In the genomic region with DNA sequence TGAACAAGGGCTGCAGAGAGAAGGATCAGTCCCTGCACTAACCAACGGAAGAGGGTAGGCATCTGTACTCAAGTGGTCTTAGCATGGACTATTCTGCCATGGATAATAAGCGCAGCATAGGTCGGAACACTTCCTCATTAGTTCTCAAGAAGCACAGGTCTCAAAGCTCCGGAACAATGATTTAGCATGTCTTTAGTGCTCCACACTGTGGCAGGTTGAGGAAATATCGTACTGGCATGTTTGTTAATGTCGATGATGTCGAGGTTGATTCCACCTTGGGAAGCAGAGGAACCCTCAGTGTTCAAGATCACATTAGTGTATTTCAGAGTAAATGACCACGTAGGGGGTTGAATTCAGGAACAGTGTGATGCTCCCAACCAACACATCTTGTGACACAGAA, we compare ENCODE assay signal across 20 mouse cellular contexts. TPM values are rescaled to one million over a fixed set of nuclear protein-coding genes. Genes with fewer than 3 reads are reported as not detected.
A peak's percentile ranks its signal among the peaks of the same experiment; 100 is the strongest.
DNase-seq lines count a peak whose midpoint lies in the region; ATAC-seq and TF ChIP-seq lines count a peak whose summit lies in the region.
"Had no signal": no experiment of that assay in that cellular context is flagged by ENCODE, and none has a peak within 500 bp of the region (broad histone marks: within the 10 kb centered on the region; RNA-seq: fewer than 3 reads in every experiment).

No protein-coding gene starts in this region.

- no peak for ATAC-seq in heart, postnatal 0 days (ENCODE audit: insufficient read depth, low read depth)
- ATAC-seq in heart, embryonic 11.5 days (replicated peaks; ENCODE audit: insufficient number of reproducible peaks, low FRiP score, low TSS enrichment) = no peak
- peak; percentile 42; the same call in 1 of the 2 replicates for ATAC-seq in megakaryocyte progenitor cell, adult 5-6 weeks (replicated peaks; ENCODE audit: poor library complexity)
- ATAC-seq: activated CD4-positive, CD25-positive, alpha-beta regulatory T cell, adult 4 months; intestine, embryonic 15.5 days had no signal

- H3K27me3 ChIP-seq in heart, postnatal 0 days (ENCODE audit: control insufficient read depth, insufficient read depth, low read length) = no peaks in the 10 kb centered on the region
- no peaks in the 10 kb centered on the region for H3K27me3 ChIP-seq in heart, embryonic 11.5 days (ENCODE audit: control insufficient read depth, insufficient read depth, low read length)
- H3K27me3 ChIP-seq: embryonic facial prominence, embryonic 15.5 days; intestine, embryonic 15.5 days; limb, embryonic 12.5 days had no signal

- H3K4me2 ChIP-seq in heart, postnatal 0 days (ENCODE audit: low read depth, low read length) = no peak overlapping the region
- H3K4me2 ChIP-seq in heart, embryonic 11.5 days = no peak overlapping the region
- H3K4me2 ChIP-seq: embryonic facial prominence, embryonic 15.5 days; intestine, embryonic 15.5 days; limb, embryonic 12.5 days had no signal

- no peaks in the 10 kb centered on the region for H3K9me3 ChIP-seq in heart, postnatal 0 days (replicated peaks; ENCODE audit: control insufficient read depth, low read length)
- no peaks in the 10 kb centered on the region for H3K9me3 ChIP-seq in heart, embryonic 11.5 days (replicated peaks; ENCODE audit: control insufficient read depth, low read length)
- H3K9me3 ChIP-seq: embryonic facial prominence, embryonic 15.5 days; intestine, embryonic 15.5 days; limb, embryonic 12.5 days had no signal

- no peak for DNase-seq in heart, postnatal 0 days (ENCODE audit: low spot score)
- peak; percentile 0 for DNase-seq in lung, postnatal 10 days
- DNase-seq in lung, adult 18-20 months = no peak
- peak; percentile 22 for DNase-seq in NIH3T3 (ENCODE audit: low read depth)
- DNase-seq in B cell, adult 2 months = no peak
- DNase-seq: cerebellum, adult 9-10 months; kidney, postnatal 10 days; thymus, postnatal 14 days had no signal

- peak; percentile 44 for TF ChIP-seq CTCF in heart, postnatal 0 days (IDR thresholded peaks at IDR 0.05; ENCODE audit: low read depth)

- 41% methylated on average over 8 of the region's 8 CpGs for WGBS in heart, postnatal 0 days
- WGBS in heart, embryonic 11.5 days (ENCODE audit: insufficient replicate concordance) = 70% methylated on average over 8 of the region's 8 CpGs

- H3K9ac ChIP-seq in heart, postnatal 0 days (replicated peaks; ENCODE audit: low read depth, low read length) = no peak overlapping the region
- no peak overlapping the region for H3K9ac ChIP-seq in heart, embryonic 11.5 days (ENCODE audit: low read depth, low read length)
- H3K9ac ChIP-seq: embryonic facial prominence, embryonic 15.5 days; intestine, embryonic 15.5 days; limb, embryonic 12.5 days; liver, embryonic 14.5 days had no signal

- H3K4me1 ChIP-seq in heart, postnatal 0 days (ENCODE audit: control insufficient read depth, insufficient read depth) = no peaks in the 10 kb centered on the region
- no peaks in the 10 kb centered on the region for H3K4me1 ChIP-seq in heart, embryonic 11.5 days (ENCODE audit: control insufficient read depth, insufficient read depth, low read length)
- H3K4me1 ChIP-seq: embryonic facial prominence, embryonic 15.5 days; intestine, embryonic 15.5 days; limb, embryonic 12.5 days had no signal

- H3K36me3 ChIP-seq in heart, postnatal 0 days (replicated peaks; ENCODE audit: control insufficient read depth, insufficient read depth, low read length) = no peaks in the 10 kb centered on the region
- no peaks in the 10 kb centered on the region for H3K36me3 ChIP-seq in heart, embryonic 11.5 days (ENCODE audit: control insufficient read depth, insufficient read depth, low read length)
- H3K36me3 ChIP-seq: embryonic facial prominence, embryonic 15.5 days; intestine, embryonic 15.5 days; limb, embryonic 12.5 days had no signal

- no peak overlapping the region for H3K4me3 ChIP-seq in heart, postnatal 0 days (ENCODE audit: low read depth, low read length)
- no peak overlapping the region for H3K4me3 ChIP-seq in heart, embryonic 11.5 days (ENCODE audit: low read depth, low read length)
- H3K4me3 ChIP-seq: embryonic facial prominence, embryonic 15.5 days; intestine, embryonic 15.5 days; limb, embryonic 12.5 days had no signal

- TF ChIP-seq EP300 in heart, postnatal 0 days (IDR thresholded peaks at IDR 0.05; ENCODE audit: low read depth) = no peak

- H3K27ac ChIP-seq in heart, postnatal 0 days (ENCODE audit: low read depth) = no peak overlapping the region
- H3K27ac ChIP-seq in heart, embryonic 11.5 days (ENCODE audit: low read depth, low read length) = no peak overlapping the region
- H3K27ac ChIP-seq: embryonic facial prominence, embryonic 15.5 days; intestine, embryonic 15.5 days; limb, embryonic 12.5 days; liver, embryonic 14.5 days had no signal

RNA-seq across cellular contexts. Expression of a gene that starts 30.2 kb away (rescaled TPM):
- total RNA-seq in heart, postnatal 0 days (2014; rRNA removed; ENCODE audit: low replicate concordance) = not detected in 2 replicates
- polyA plus RNA-seq in heart, postnatal 0 days (2015; fragmentation: Nextera tagmentation; extraction: Ambion mirVana) = 0.07 TPM in 1 of 2 replicates, not detected in the other
- polyA plus RNA-seq in heart, embryonic 11.5 days (2014; fragmentation: Nextera tagmentation; extraction: Ambion mirVana) = 0.09 TPM in 1 of 2 replicates, not detected in the other
- not detected in 2 replicates for total RNA-seq in megakaryocyte progenitor cell, adult 5-6 weeks (2015)
- not detected in 2 replicates for total RNA-seq in megakaryocyte progenitor cell, adult 5-6 weeks (2017)
- total RNA-seq: adrenal gland, postnatal 36 days; gastrocnemius, postnatal 4 days; left cerebral cortex, adult 8-10 months had no signal
- polyA plus RNA-seq: activated CD4-positive, CD25-positive, alpha-beta regulatory T cell, adult 4 months; forebrain, embryonic 11.5 days; intestine, embryonic 15.5 days; liver, embryonic 14.5 days; neural tube, embryonic 14.5 days had no signal

Comparison
In these comparisons a context has a peak if more than half of its experiments do, and no peak if none do; other contexts are left out.
1. DNase-seq: peak in lung, postnatal 10 days (single experiment) and NIH3T3 (single experiment); none in heart, postnatal 0 days (single experiment), lung, adult 18-20 months (0 of 2) and B cell, adult 2 months (0 of 2).